Mouse (Mus musculus): ENCODE results near the gene Cul7. TPM values are rescaled to one million over a fixed set of nuclear protein-coding genes. Genes with fewer than 3 reads are reported as not detected.
A peak's percentile ranks its signal among the peaks of the same experiment; 100 is the strongest.

Gene Cul7
- polyA plus RNA-seq, 1 experiment from 2014 or later: 28.2 TPM

- peaks cover 8% of the 10 kb centered on the region for H3K36me3 ChIP-seq (ENCODE audit: control insufficient read depth, insufficient read depth, low read length)
- H3K9me3 ChIP-seq (ENCODE audit: control insufficient read depth, low read length): no peaks in the 10 kb centered on the region
- peak overlapping the region; percentile 82 for H3K9ac ChIP-seq (ENCODE audit: low read depth, low read length)
- no peaks in the 10 kb centered on the region for H3K27me3 ChIP-seq (replicated peaks; ENCODE audit: control insufficient read depth, insufficient read depth, low read length)
- peaks cover 13% of the 10 kb centered on the region for H3K4me1 ChIP-seq (replicated peaks; ENCODE audit: control insufficient read depth, insufficient read depth, low read length)
- peak overlapping the region; percentile 78 for H3K27ac ChIP-seq (ENCODE audit: low read depth, low read length)
- DNase-seq (ENCODE audit: low spot score) (no peak), ATAC-seq (replicated peaks; ENCODE audit: low FRiP score) (peak; percentile 63)
- 0% methylated on average over 75 of the region's 76 CpGs for WGBS
- peak overlapping the region; percentile 99 for H3K4me3 ChIP-seq (ENCODE audit: low read depth, low read length)
- peak overlapping the region; percentile 98 for H3K4me2 ChIP-seq
Measured at GRCm38 (mm10) chr17:46711612-46712271, 61.6 kb downstream of the Cul7 start.

DNA sequence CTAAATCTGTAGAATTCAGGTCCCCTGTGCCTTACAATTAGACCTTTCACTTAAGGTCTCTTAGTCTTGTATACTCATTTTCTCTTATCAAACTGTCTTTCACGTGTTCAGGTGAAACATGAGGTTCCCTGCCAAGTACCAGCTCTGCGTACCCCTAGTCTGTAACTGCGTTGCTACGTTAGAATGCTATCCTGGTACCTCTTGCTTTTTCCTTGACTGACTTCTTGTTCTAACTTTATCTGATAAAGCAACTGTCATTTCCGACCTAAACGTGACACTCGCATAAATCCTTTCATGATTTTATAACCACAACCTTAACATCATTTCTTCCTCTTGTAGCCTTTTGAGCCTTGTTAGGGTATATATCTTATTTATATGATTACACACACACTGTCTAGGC, 62.3 kb downstream of the Cul7 start:
- ATAC-seq (replicated peaks; ENCODE audit: low FRiP score) (no peak), DNase-seq (ENCODE audit: low spot score) (no peak)
- Histone ChIP-seq H3K4me1 (replicated peaks; ENCODE audit: control insufficient read depth, insufficient read depth, low read length) (peaks cover 13% of the 10 kb centered on the region), H3K36me3 (ENCODE audit: control insufficient read depth, insufficient read depth, low read length) (peaks cover 9% of the 10 kb centered on the region), H3K27ac (ENCODE audit: low read depth, low read length) (no peak overlapping the region), H3K4me3 (ENCODE audit: low read depth, low read length) (peak overlapping the region; percentile 99), H3K27me3 (replicated peaks; ENCODE audit: control insufficient read depth, insufficient read depth, low read length) (no peaks in the 10 kb centered on the region), H3K9me3 (ENCODE audit: control insufficient read depth, low read length) (no peaks in the 10 kb centered on the region), H3K4me2 (peak overlapping the region; percentile 98), H3K9ac (ENCODE audit: low read depth, low read length) (peak overlapping the region; percentile 82)
- WGBS: 38% methylated on average over 7 of the region's 7 CpGs

- H3K27ac ChIP-seq (ENCODE audit: low read depth, low read length): no peak overlapping the region
- peaks cover 9% of the 10 kb centered on the region for H3K36me3 ChIP-seq (ENCODE audit: control insufficient read depth, insufficient read depth, low read length)
- no peak overlapping the region for H3K4me2 ChIP-seq
- no peak overlapping the region for H3K9ac ChIP-seq (ENCODE audit: low read depth, low read length)
- DNase-seq (ENCODE audit: low spot score) (no peak), ATAC-seq (replicated peaks; ENCODE audit: low FRiP score) (no peak)
- peaks cover 13% of the 10 kb centered on the region for H3K4me1 ChIP-seq (replicated peaks; ENCODE audit: control insufficient read depth, insufficient read depth, low read length)
- no peaks in the 10 kb centered on the region for H3K27me3 ChIP-seq (replicated peaks; ENCODE audit: control insufficient read depth, insufficient read depth, low read length)
- no peak overlapping the region for H3K4me3 ChIP-seq (ENCODE audit: low read depth, low read length)
- H3K9me3 ChIP-seq (ENCODE audit: control insufficient read depth, low read length): no peaks in the 10 kb centered on the region
- 92% methylated on average over 9 of the region's 9 CpGs for WGBS
Measured at GRCm38 (mm10) chr17:46713849-46714248, 63.7 kb downstream of the Cul7 start.

Other genes with a start within 250 kb of the Cul7 start
- gene Crip3, start 221.4 kb upstream of the Cul7 start, polyA plus RNA-seq (2014; fragmentation: Nextera tagmentation; extraction: Ambion mirVana): 0.38 and 0.53 TPM in 2 replicates
- not detected in 2 replicates for gene Slc22a7, start 211.9 kb upstream of the Cul7 start, polyA plus RNA-seq (2014; fragmentation: Nextera tagmentation; extraction: Ambion mirVana)
- gene Ttbk1, start 162.7 kb upstream of the Cul7 start, polyA plus RNA-seq (2014; fragmentation: Nextera tagmentation; extraction: Ambion mirVana): 0.03 and 0.07 TPM in 2 replicates
- 63.6 and 65.0 TPM in 2 replicates for gene Dnph1, start 153.6 kb upstream of the Cul7 start, polyA plus RNA-seq (2014; fragmentation: Nextera tagmentation; extraction: Ambion mirVana)
- gene Cul9, start 103.9 kb upstream of the Cul7 start, polyA plus RNA-seq (2014; fragmentation: Nextera tagmentation; extraction: Ambion mirVana): 1.1 and 1.2 TPM in 2 replicates
- gene Srf, start 94.2 kb upstream of the Cul7 start, polyA plus RNA-seq (2014; fragmentation: Nextera tagmentation; extraction: Ambion mirVana): 5.6 and 9.2 TPM in 2 replicates
- gene Ptk7, start 20.8 kb upstream of the Cul7 start, polyA plus RNA-seq (2014; fragmentation: Nextera tagmentation; extraction: Ambion mirVana): 24.5 and 24.7 TPM in 2 replicates
- gene Klc4, start 4.3 kb upstream of the Cul7 start, polyA plus RNA-seq (2014; fragmentation: Nextera tagmentation; extraction: Ambion mirVana): 10.8 and 12.3 TPM in 2 replicates
- gene Mrpl2, start 4.1 kb upstream of the Cul7 start, polyA plus RNA-seq (2014; fragmentation: Nextera tagmentation; extraction: Ambion mirVana): 151 and 165 TPM in 2 replicates
- 52.0 and 56.5 TPM in 2 replicates for gene Rrp36, start 24.0 kb downstream of the Cul7 start, polyA plus RNA-seq (2014; fragmentation: Nextera tagmentation; extraction: Ambion mirVana)
- gene Mea1, start 28.5 kb downstream of the Cul7 start, polyA plus RNA-seq (2014; fragmentation: Nextera tagmentation; extraction: Ambion mirVana): 119 and 121 TPM in 2 replicates
- 121 and 128 TPM in 2 replicates for gene Klhdc3, start 30.6 kb downstream of the Cul7 start, polyA plus RNA-seq (2014; fragmentation: Nextera tagmentation; extraction: Ambion mirVana)
- 73.9 and 80.4 TPM in 2 replicates for gene Ppp2r5d, start 54.8 kb downstream of the Cul7 start, polyA plus RNA-seq (2014; fragmentation: Nextera tagmentation; extraction: Ambion mirVana)
- 19.9 and 20.5 TPM in 2 replicates for gene Pex6, start 61.1 kb downstream of the Cul7 start, polyA plus RNA-seq (2014; fragmentation: Nextera tagmentation; extraction: Ambion mirVana)
- 6.2 and 6.7 TPM in 2 replicates for gene Gnmt, start 78.8 kb downstream of the Cul7 start, polyA plus RNA-seq (2014; fragmentation: Nextera tagmentation; extraction: Ambion mirVana)
- 55.8 and 60.8 TPM in 2 replicates for gene Cnpy3, start 101.9 kb downstream of the Cul7 start, polyA plus RNA-seq (2014; fragmentation: Nextera tagmentation; extraction: Ambion mirVana)
- 0.94 and 1.0 TPM in 2 replicates for gene Ptcra, start 113.4 kb downstream of the Cul7 start, polyA plus RNA-seq (2014; fragmentation: Nextera tagmentation; extraction: Ambion mirVana)
- gene 2310039H08Rik, start 122.3 kb downstream of the Cul7 start, polyA plus RNA-seq (2014; fragmentation: Nextera tagmentation; extraction: Ambion mirVana): 76.6 and 82.5 TPM in 2 replicates
- gene Rpl7l1, start 132.3 kb downstream of the Cul7 start, polyA plus RNA-seq (2014; fragmentation: Nextera tagmentation; extraction: Ambion mirVana): 195 and 201 TPM in 2 replicates
- gene Bicral, start 208.1 kb downstream of the Cul7 start, polyA plus RNA-seq (2014; fragmentation: Nextera tagmentation; extraction: Ambion mirVana): 6.3 and 7.4 TPM in 2 replicates
- gene Tbcc, start 240.3 kb downstream of the Cul7 start, polyA plus RNA-seq (2014; fragmentation: Nextera tagmentation; extraction: Ambion mirVana): 43.5 and 43.7 TPM in 2 replicates

Measured in liver, embryonic 11.5 days (tissue).